Mouse (Mus musculus): ENCODE results near the gene Ppara. TPM values are rescaled to one million over a fixed set of nuclear protein-coding genes. Genes with fewer than 3 reads are reported as not detected.

The Ppara gene
- total and polyA plus RNA-seq, 3 experiments: 0.27 to 0.78 TPM; not detected in 1

DNA sequence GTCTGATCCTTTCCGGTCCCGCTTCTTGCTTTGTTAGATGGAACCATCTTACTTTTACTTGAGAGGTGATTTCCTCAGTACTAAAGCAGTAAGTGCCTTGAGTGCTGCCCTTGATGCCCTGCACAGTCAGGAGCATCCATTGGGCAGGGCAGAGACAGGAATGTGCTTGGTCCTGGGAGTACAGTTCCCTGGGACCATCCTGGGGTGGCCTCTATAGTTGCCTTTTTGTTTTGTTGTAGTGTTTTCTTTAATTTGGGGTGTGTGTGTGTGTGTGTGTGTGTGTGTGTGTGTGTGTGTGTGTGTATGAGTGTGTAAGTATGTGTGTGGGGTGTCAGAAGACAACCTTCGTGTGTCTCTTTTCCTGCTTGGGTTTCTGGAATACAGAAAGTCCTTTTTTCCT, 49.6 kb downstream of the Ppara start:
- H3K27me3 ChIP-seq (ENCODE audit: control insufficient read depth in 1 of 2, insufficient read depth in 2 of 2, low read length in 2 of 2): no peaks in the 10 kb centered on the region
- no peaks in the 10 kb centered on the region for H3K36me3 ChIP-seq (ENCODE audit: control insufficient read depth in 1 of 2, insufficient read depth in 2 of 2, low read length in 2 of 2)
- H3K9ac ChIP-seq (ENCODE audit: control insufficient read depth, low read depth, low read length, poor library complexity, severe bottlenecking): no peak overlapping the region
- H3K27ac ChIP-seq (ENCODE audit: control insufficient read depth, low read depth, low read length): no peak overlapping the region
- no peaks in the 10 kb centered on the region for H3K9me3 ChIP-seq (replicated peaks; ENCODE audit: insufficient read depth, low read length)
- no peaks in the 10 kb centered on the region for H3K79me2 ChIP-seq (ENCODE audit: control insufficient read depth, insufficient read depth, low read length, poor library complexity)
- H3K4me3 ChIP-seq (ENCODE audit: control insufficient read depth in 1 of 2, insufficient read depth in 1 of 2, low read depth in 2 of 2, low read length in 2 of 2): no peak overlapping the region
- DNase-seq (ENCODE audit: low read depth, low spot score): no peak
- no peak for TF ChIP-seq CHD1 (IDR thresholded peaks at IDR 0.05; ENCODE audit: low read depth, low read length)
- TF ChIP-seq POLR2A (IDR thresholded peaks at IDR 0.05; ENCODE audit: control insufficient read depth in 1 of 2, insufficient read depth in 1 of 2, low read depth in 1 of 2, low read length in 2 of 2, poor library complexity in 1 of 2): no peak
- no peak for TF ChIP-seq GABPA (IDR thresholded peaks at IDR 0.05; ENCODE audit: low read depth, low read length)
- H3K4me1 ChIP-seq (ENCODE audit: control insufficient read depth in 1 of 2, insufficient read depth in 2 of 2, low read length in 2 of 2): no peaks in the 10 kb centered on the region

- H3K79me2 ChIP-seq (ENCODE audit: control insufficient read depth, insufficient read depth, low read length, poor library complexity): no peaks in the 10 kb centered on the region
- H3K9ac ChIP-seq (ENCODE audit: control insufficient read depth, low read depth, low read length, poor library complexity, severe bottlenecking): no peak overlapping the region
- H3K36me3 ChIP-seq (ENCODE audit: control insufficient read depth in 1 of 2, insufficient read depth in 2 of 2, low read length in 2 of 2): no peaks in the 10 kb centered on the region
- H3K27ac ChIP-seq (ENCODE audit: control insufficient read depth, low read depth, low read length): no peak overlapping the region
- no peaks in the 10 kb centered on the region for H3K27me3 ChIP-seq (ENCODE audit: control insufficient read depth in 1 of 2, insufficient read depth in 2 of 2, low read length in 2 of 2)
- TF ChIP-seq TAL1 (IDR thresholded peaks at IDR 0.05; ENCODE audit: low read length) (no peak), E2F4 (IDR thresholded peaks at IDR 0.05; ENCODE audit: borderline replicate concordance, low read depth, low read length) (no peak), GATA1 (IDR thresholded peaks at IDR 0.05; ENCODE audit: low read depth, low read length) (no peak), TCF12 (IDR thresholded peaks at IDR 0.05; ENCODE audit: low read depth, low read length) (no peak), ETS1 (IDR thresholded peaks at IDR 0.05; ENCODE audit: low read depth, low read length) (no peak)
- no peak overlapping the region for H3K4me3 ChIP-seq (ENCODE audit: control insufficient read depth in 1 of 2, insufficient read depth in 1 of 2, low read depth in 2 of 2, low read length in 2 of 2)
- no peaks in the 10 kb centered on the region for H3K9me3 ChIP-seq (replicated peaks; ENCODE audit: insufficient read depth, low read length)
- H3K4me1 ChIP-seq (ENCODE audit: control insufficient read depth in 1 of 2, insufficient read depth in 2 of 2, low read length in 2 of 2): no peaks in the 10 kb centered on the region
- DNase-seq (ENCODE audit: low read depth, low spot score): no peak
Measured at GRCm38 (mm10) chr15:85786711-85787110, 51.9 kb downstream of the Ppara start.

GRCm38 (mm10) chr15:85787482-85787881, 52.7 kb downstream of the Ppara start:
- no peak overlapping the region for H3K9ac ChIP-seq (ENCODE audit: control insufficient read depth, low read depth, low read length, poor library complexity, severe bottlenecking)
- TF ChIP-seq USF2 (IDR thresholded peaks at IDR 0.05; ENCODE audit: borderline replicate concordance in 1 of 2, insufficient read depth in 1 of 2, low read depth in 1 of 2, low read length in 2 of 2) (no peak), SMC3 (IDR thresholded peaks at IDR 0.05; ENCODE audit: low read depth, low read length) (no peak), MYB (IDR thresholded peaks at IDR 0.05; ENCODE audit: low read depth, low read length) (no peak), GATA1 (IDR thresholded peaks at IDR 0.05; ENCODE audit: low read depth, low read length) (no peak)

More at GRCm38 (mm10) chr15:85787482-85787881, 52.7 kb downstream of the Ppara start:
- no peaks in the 10 kb centered on the region for H3K36me3 ChIP-seq (ENCODE audit: control insufficient read depth in 1 of 2, insufficient read depth in 2 of 2, low read length in 2 of 2)
- H3K27me3 ChIP-seq (ENCODE audit: control insufficient read depth in 1 of 2, insufficient read depth in 2 of 2, low read length in 2 of 2): no peaks in the 10 kb centered on the region
- no peak overlapping the region for H3K4me3 ChIP-seq (ENCODE audit: control insufficient read depth in 1 of 2, insufficient read depth in 1 of 2, low read depth in 2 of 2, low read length in 2 of 2)
- H3K4me1 ChIP-seq (ENCODE audit: control insufficient read depth in 1 of 2, insufficient read depth in 2 of 2, low read length in 2 of 2): no peaks in the 10 kb centered on the region
- no peaks in the 10 kb centered on the region for H3K9me3 ChIP-seq (replicated peaks; ENCODE audit: insufficient read depth, low read length)
- no peak for DNase-seq (ENCODE audit: low read depth, low spot score)
- H3K27ac ChIP-seq (ENCODE audit: control insufficient read depth, low read depth, low read length): no peak overlapping the region
- no peaks in the 10 kb centered on the region for H3K79me2 ChIP-seq (ENCODE audit: control insufficient read depth, insufficient read depth, low read length, poor library complexity)

Data from MEL (cell line).